In the genomic region with DNA sequence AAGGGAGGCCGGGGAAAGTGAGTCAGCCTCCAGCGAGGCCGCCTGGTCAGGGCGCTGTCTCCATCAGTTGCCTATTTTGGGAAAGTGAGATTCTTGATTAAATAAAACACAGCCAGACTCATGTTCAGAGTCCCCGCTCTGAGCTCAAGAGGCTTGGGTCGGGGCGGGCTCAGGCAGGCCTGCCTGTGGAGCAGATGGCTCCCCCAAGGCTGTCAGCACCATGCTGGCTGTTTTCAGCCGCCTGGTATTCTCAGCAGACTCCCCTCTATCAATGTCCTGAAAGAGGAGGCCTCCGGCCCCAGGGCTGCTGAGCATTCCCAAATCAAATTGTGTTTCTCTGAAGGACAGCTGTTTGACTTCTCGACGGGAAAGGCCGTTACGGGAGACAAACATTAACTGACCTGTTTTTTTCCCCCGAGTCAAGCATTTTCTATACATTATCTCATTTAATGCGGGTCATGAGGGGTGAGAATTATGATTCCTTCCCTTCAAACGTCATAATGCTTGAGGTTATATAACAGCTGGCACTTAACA, we compare ENCODE assay signal across 14 mouse cellular contexts. TPM values are rescaled to one million over a fixed set of nuclear protein-coding genes. Genes with fewer than 3 reads are reported as not detected.
DNase-seq lines count a peak whose midpoint lies in the region; ATAC-seq and TF ChIP-seq lines count a peak whose summit lies in the region.
"Had no signal": no experiment of that assay in that cellular context is flagged by ENCODE, and none has a peak within 500 bp of the region (broad histone marks: within the 10 kb centered on the region; RNA-seq: fewer than 3 reads in every experiment).

No protein-coding gene starts in this region.

- no peak overlapping the region for H3K4me3 ChIP-seq in forebrain, embryonic 11.5 days (ENCODE audit: low read depth, low read length)
- H3K4me3 ChIP-seq in forebrain, postnatal 0 days (ENCODE audit: low read depth, low read length): no peak overlapping the region
- H3K4me3 ChIP-seq in neural tube, embryonic 13.5 days: no peak overlapping the region
- H3K4me3 ChIP-seq in heart, embryonic 14.5 days (ENCODE audit: control insufficient read depth in 1 of 2, insufficient read depth in 1 of 2, low read depth in 1 of 2, low read length in 2 of 2): no peak overlapping the region
- no peak overlapping the region for H3K4me3 ChIP-seq in stomach, embryonic 15.5 days (replicated peaks)
- H3K4me3 ChIP-seq: neural tube, embryonic 12.5 days had no signal

- H3K36me3 ChIP-seq in forebrain, embryonic 11.5 days (ENCODE audit: control insufficient read depth, insufficient read depth, low read length): no peaks in the 10 kb centered on the region
- H3K36me3 ChIP-seq in forebrain, postnatal 0 days (ENCODE audit: insufficient read depth): no peaks in the 10 kb centered on the region
- H3K36me3 ChIP-seq in neural tube, embryonic 13.5 days: no peaks in the 10 kb centered on the region
- H3K36me3 ChIP-seq in heart, embryonic 14.5 days (ENCODE audit: control insufficient read depth, insufficient read depth, low read length): no peaks in the 10 kb centered on the region
- H3K36me3 ChIP-seq in stomach, embryonic 15.5 days: no peaks in the 10 kb centered on the region
- H3K36me3 ChIP-seq: neural tube, embryonic 12.5 days had no signal

- no peaks in the 10 kb centered on the region for H3K9me3 ChIP-seq in forebrain, embryonic 11.5 days (ENCODE audit: control insufficient read depth, low read length)
- no peaks in the 10 kb centered on the region for H3K9me3 ChIP-seq in forebrain, postnatal 0 days (ENCODE audit: low read length)
- no peaks in the 10 kb centered on the region for H3K9me3 ChIP-seq in neural tube, embryonic 13.5 days
- no peaks in the 10 kb centered on the region for H3K9me3 ChIP-seq in heart, embryonic 14.5 days (ENCODE audit: control insufficient read depth, low read length)
- H3K9me3 ChIP-seq in stomach, embryonic 15.5 days: no peaks in the 10 kb centered on the region
- H3K9me3 ChIP-seq: neural tube, embryonic 12.5 days had no signal

- H3K4me1 ChIP-seq in forebrain, embryonic 11.5 days (replicated peaks; ENCODE audit: control insufficient read depth, insufficient read depth, low read length): peaks cover 25% of the 10 kb centered on the region
- peaks cover 27% of the 10 kb centered on the region for H3K4me1 ChIP-seq in forebrain, postnatal 0 days (ENCODE audit: insufficient read depth)
- H3K4me1 ChIP-seq in neural tube, embryonic 13.5 days (replicated peaks): peaks cover 84% of the 10 kb centered on the region
- peaks cover 50 to 52% of the 10 kb centered on the region in 2 experiments for H3K4me1 ChIP-seq in heart, embryonic 14.5 days (ENCODE audit: control insufficient read depth in 2 of 2, insufficient read depth in 2 of 2, low read length in 2 of 2)
- peaks cover 35% of the 10 kb centered on the region for H3K4me1 ChIP-seq in stomach, embryonic 15.5 days

- H3K27me3 ChIP-seq in forebrain, embryonic 11.5 days (ENCODE audit: control insufficient read depth, insufficient read depth, low read length): no peaks in the 10 kb centered on the region
- no peaks in the 10 kb centered on the region for H3K27me3 ChIP-seq in forebrain, postnatal 0 days (ENCODE audit: insufficient read depth, low read length)
- H3K27me3 ChIP-seq in neural tube, embryonic 13.5 days: no peaks in the 10 kb centered on the region
- H3K27me3 ChIP-seq in heart, embryonic 14.5 days (ENCODE audit: control insufficient read depth, insufficient read depth, low read length): peaks cover 48% of the 10 kb centered on the region
- no peaks in the 10 kb centered on the region for H3K27me3 ChIP-seq in stomach, embryonic 15.5 days (replicated peaks)
- H3K27me3 ChIP-seq: neural tube, embryonic 12.5 days had no signal

- no peak for ATAC-seq in forebrain, embryonic 11.5 days (replicated peaks; ENCODE audit: low FRiP score)
- no peak for ATAC-seq in forebrain, postnatal 0 days
- ATAC-seq in neural tube, embryonic 13.5 days (ENCODE audit: low read depth): no peak
- 0 out of 2 replicates have a peak, but pooled peaks have one; percentile 40 for ATAC-seq in heart, embryonic 14.5 days (ENCODE audit: insufficient number of reproducible peaks, insufficient read depth, low FRiP score, low read depth)
- ATAC-seq in stomach, embryonic 15.5 days (ENCODE audit: insufficient read depth, low FRiP score, low read depth): peak; percentile 59; the same call in 1 of the 2 replicates
- no peak for ATAC-seq in inflammation-experienced regulatory T-cells, adult 6 months

- WGBS in forebrain, embryonic 11.5 days: 62% methylated on average over 16 of the region's 16 CpGs
- WGBS in forebrain, postnatal 0 days: 56% methylated on average over 16 of the region's 16 CpGs
- 34% methylated on average over 16 of the region's 16 CpGs for WGBS in neural tube, embryonic 13.5 days
- 21% methylated on average over 16 of the region's 16 CpGs for WGBS in heart, embryonic 14.5 days
- WGBS in stomach, embryonic 15.5 days: 44% methylated on average over 16 of the region's 16 CpGs

- intact Hi-C loops in gastrocnemius, postnatal 14 days (cut with DNase I; ENCODE audit: low total_unique reads): no loop called here

- no peak overlapping the region for H3K27ac ChIP-seq in forebrain, embryonic 11.5 days (ENCODE audit: low read depth, low read length)
- no peak overlapping the region for H3K27ac ChIP-seq in forebrain, postnatal 0 days (ENCODE audit: low read depth, low read length)
- peak overlapping the region; percentile 46 for H3K27ac ChIP-seq in neural tube, embryonic 13.5 days (replicated peaks)
- peak overlapping the region; percentile 6 to 57; a peak in 3 of 4 replicates for H3K27ac ChIP-seq in heart, embryonic 14.5 days (replicated peaks in 1 of 2; ENCODE audit: control insufficient read depth in 1 of 2, insufficient read depth in 1 of 2, low read depth in 2 of 2, low read length in 2 of 2)
- H3K27ac ChIP-seq in stomach, embryonic 15.5 days: peak overlapping the region; percentile 23; the same call in 1 of the 2 replicates
- H3K27ac ChIP-seq: kidney, postnatal 0 days; neural tube, embryonic 12.5 days had no signal

- no peak for DNase-seq in forebrain, embryonic 11.5 days (ENCODE audit: low spot score)
- no peak for DNase-seq in forebrain, postnatal 0 days
- DNase-seq in neural tube, embryonic 10.5 days (ENCODE audit: extremely low spot score, low spot score): no peak
- no peak for DNase-seq in gastrocnemius, postnatal 14 days
- DNase-seq: embryo, embryonic 11 days; gastrocnemius, postnatal 10 days; lung, postnatal 10 days; spleen, adult 18-20 months had no signal

- no peak overlapping the region for H3K4me2 ChIP-seq in forebrain, embryonic 11.5 days (ENCODE audit: low read depth, low read length, severe bottlenecking)
- H3K4me2 ChIP-seq in forebrain, postnatal 0 days (ENCODE audit: low read depth): no peak overlapping the region
- H3K4me2 ChIP-seq in neural tube, embryonic 13.5 days: no peak overlapping the region
- no peak overlapping the region for H3K4me2 ChIP-seq in heart, embryonic 14.5 days (ENCODE audit: low read length)
- H3K4me2 ChIP-seq in stomach, embryonic 15.5 days: no peak overlapping the region
- H3K4me2 ChIP-seq: neural tube, embryonic 12.5 days had no signal

- no peak for TF ChIP-seq CTCF in forebrain, postnatal 0 days (IDR thresholded peaks at IDR 0.05; ENCODE audit: low read depth)

- 0 out of 2 replicates have a peak overlapping the region, but pooled peaks have one; percentile 0 for H3K9ac ChIP-seq in forebrain, embryonic 11.5 days (ENCODE audit: low read length)
- no peak overlapping the region for H3K9ac ChIP-seq in forebrain, postnatal 0 days
- H3K9ac ChIP-seq in neural tube, embryonic 13.5 days: no peak overlapping the region
- no peak overlapping the region for H3K9ac ChIP-seq in heart, embryonic 14.5 days (ENCODE audit: low read length)
- no peak overlapping the region for H3K9ac ChIP-seq in stomach, embryonic 15.5 days
- H3K9ac ChIP-seq: neural tube, embryonic 12.5 days had no signal

RNA-seq across cellular contexts. Expression of gene Rgs3, which starts 50.6 kb away (rescaled TPM):
- polyA plus RNA-seq in forebrain, embryonic 11.5 days (2014; fragmentation: Nextera tagmentation; extraction: Ambion mirVana): 33.6 and 39.7 TPM in 2 replicates
- total RNA-seq in forebrain, postnatal 0 days (2014; rRNA removed): 56.1 and 63.5 TPM in 2 replicates
- 34.7 and 47.3 TPM in 2 replicates for polyA plus RNA-seq in forebrain, postnatal 0 days (2015; fragmentation: Nextera tagmentation; extraction: Ambion mirVana)
- polyA plus RNA-seq in neural tube, embryonic 13.5 days (2015; fragmentation: Nextera tagmentation; extraction: Ambion mirVana): 71.4 and 79.0 TPM in 2 replicates
- polyA plus RNA-seq in heart, embryonic 14.5 days (2014; fragmentation: Nextera tagmentation; extraction: Ambion mirVana): 58.9 and 70.4 TPM in 2 replicates
- polyA plus RNA-seq in stomach, embryonic 15.5 days (2015; fragmentation: Nextera tagmentation; extraction: Ambion mirVana): 46.8 and 48.0 TPM in 2 replicates
- total RNA-seq in gastrocnemius, postnatal 14 days (2021): 10 to 100 TPM; 17.2 to 18.5 TPM
- 10 to 100 TPM; 50.8 to 68.5 (median 62.7) TPM for polyA plus RNA-seq in inflammation-experienced regulatory T-cells, adult 6 months (2017; shearing (Covaris generic))

Comparison
In these comparisons a context has a peak if more than half of its experiments do, and no peak if none do; other contexts are left out.
1. ATAC-seq: peak in heart, embryonic 14.5 days (single experiment) and stomach, embryonic 15.5 days (single experiment); none in forebrain, embryonic 11.5 days (single experiment), forebrain, postnatal 0 days (single experiment), neural tube, embryonic 13.5 days (single experiment) and inflammation-experienced regulatory T-cells, adult 6 months (single experiment).
2. H3K27ac ChIP-seq: peak in neural tube, embryonic 13.5 days (single experiment), heart, embryonic 14.5 days (2 of 2) and stomach, embryonic 15.5 days (single experiment); none in forebrain, embryonic 11.5 days (single experiment) and forebrain, postnatal 0 days (single experiment).